Mouse (Mus musculus) forebrain, embryonic 10.5 days (tissue): Measurements from ENCODE around the gene B3gnt2. TPM values are rescaled to one million over a fixed set of nuclear protein-coding genes. Genes with fewer than 3 reads are reported as not detected.

Source experiments
- DNase-seq: peaks from one replicate; pipeline ENCODE4 v3.0.0-alpha.2; 2017; ENCODE audit warnings: low spot score; ENCODE audit errors: extremely low spot score
- H3K27ac ChIP-seq: fragments of 300-500 bp; sonication (generic); 2 replicates; pipeline ENCODE4 v1.5.1; 2016; ENCODE audit warnings: mild to moderate bottlenecking
- H3K27me3 ChIP-seq: fragments of 300-500 bp; sonication (generic); 2 replicates; pipeline ENCODE4 v1.6.1; 2016; ENCODE audit warnings: mild to moderate bottlenecking; ENCODE audit not compliant: poor library complexity, severe bottlenecking
- H3K36me3 ChIP-seq: fragments of 300-500 bp; sonication (generic); replicated peaks from 2 replicates; pipeline ENCODE4 v1.6.1; 2016; ENCODE audit warnings: mild to moderate bottlenecking, moderate library complexity
- H3K4me1 ChIP-seq: fragments of 300-500 bp; sonication (generic); 2 replicates; pipeline ENCODE4 v1.6.1; 2016
- H3K4me3 ChIP-seq: fragments of 300-500 bp; sonication (generic); 2 replicates; pipeline ENCODE4 v1.5.1; 2016; ENCODE audit warnings: mild to moderate bottlenecking, moderate library complexity
- H3K9me3 ChIP-seq: fragments of 300-500 bp; sonication (generic); 2 replicates; pipeline ENCODE4 v1.6.1; 2016; ENCODE audit warnings: mild to moderate bottlenecking, moderate library complexity
- WGBS: fragments of 180-500 bp; shearing (Covaris S2); methylation state at CpG from one replicate; pipeline ENCODE4 v1.1.7; 2016; 5-methylcytosine and 5-hydroxymethylcytosine counted together
- polyA plus RNA-seq: library from polyadenylated mRNA; unstranded; fragments of >200 nt; fragmentation: Nextera tagmentation; extraction: Ambion mirVana; gene quantifications from 2 replicates; pipeline ENCODE4 v1.2.1, GENCODE M21; 2016

B3gnt2 gene
- polyA plus RNA-seq, 1 experiment from 2014 or later, result 1.7 TPM

DNA sequence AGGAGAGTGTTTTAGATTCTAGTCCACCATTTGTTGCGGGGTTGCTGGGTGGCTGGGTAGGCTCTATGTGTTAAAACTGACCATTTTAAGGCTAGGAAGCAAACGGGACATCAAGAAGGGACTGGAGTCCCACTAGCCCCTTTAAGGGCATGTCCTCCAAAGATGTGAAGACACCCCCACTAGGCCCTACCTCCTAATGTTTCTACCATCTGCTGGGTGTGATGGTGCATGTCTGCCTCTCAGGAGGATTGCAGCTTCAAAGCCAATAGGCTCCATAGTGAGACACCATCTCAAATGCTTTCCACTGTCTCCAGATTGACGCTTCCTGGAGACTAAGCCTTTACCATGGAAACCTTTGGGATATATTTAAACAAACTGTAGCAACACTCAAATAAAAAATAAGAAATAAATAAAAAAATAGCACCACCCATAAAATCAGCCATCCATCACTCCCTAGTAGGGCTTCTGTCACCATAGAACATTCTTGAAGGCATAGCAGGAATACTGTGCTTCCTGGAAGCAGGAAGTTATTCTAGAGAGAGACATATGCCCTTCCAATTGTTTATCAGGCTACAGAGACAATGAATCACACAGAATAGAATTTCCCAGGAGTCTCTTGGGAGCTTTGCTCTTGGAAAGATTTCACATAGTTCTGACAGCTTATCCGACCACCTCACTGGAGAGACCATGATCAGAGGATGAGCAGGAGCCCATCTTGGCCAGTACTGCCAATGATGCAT is 97.0 kb downstream of the B3gnt2 start:
- no peak for DNase-seq
- Histone ChIP-seq H3K36me3 (no peaks in the 10 kb centered on the region), H3K4me1 (no peaks in the 10 kb centered on the region), H3K27ac (no peak overlapping the region), H3K27me3 (no peaks in the 10 kb centered on the region), H3K4me3 (no peak overlapping the region), H3K9me3 (no peaks in the 10 kb centered on the region)
- 89% methylated on average over 4 of the region's 4 CpGs for WGBS

- no peaks in the 10 kb centered on the region for H3K9me3 ChIP-seq
- WGBS, result 76% methylated on average over 1 of the region's 1 CpGs
- no peaks in the 10 kb centered on the region for H3K4me1 ChIP-seq
- no peaks in the 10 kb centered on the region for H3K27me3 ChIP-seq
- no peaks in the 10 kb centered on the region for H3K36me3 ChIP-seq
- DNase-seq, result no peak
- no peak overlapping the region for H3K27ac ChIP-seq
- no peak overlapping the region for H3K4me3 ChIP-seq
Measured at GRCm38 (mm10) chr11:22763055-22763454, 97.7 kb downstream of the B3gnt2 start.

DNA sequence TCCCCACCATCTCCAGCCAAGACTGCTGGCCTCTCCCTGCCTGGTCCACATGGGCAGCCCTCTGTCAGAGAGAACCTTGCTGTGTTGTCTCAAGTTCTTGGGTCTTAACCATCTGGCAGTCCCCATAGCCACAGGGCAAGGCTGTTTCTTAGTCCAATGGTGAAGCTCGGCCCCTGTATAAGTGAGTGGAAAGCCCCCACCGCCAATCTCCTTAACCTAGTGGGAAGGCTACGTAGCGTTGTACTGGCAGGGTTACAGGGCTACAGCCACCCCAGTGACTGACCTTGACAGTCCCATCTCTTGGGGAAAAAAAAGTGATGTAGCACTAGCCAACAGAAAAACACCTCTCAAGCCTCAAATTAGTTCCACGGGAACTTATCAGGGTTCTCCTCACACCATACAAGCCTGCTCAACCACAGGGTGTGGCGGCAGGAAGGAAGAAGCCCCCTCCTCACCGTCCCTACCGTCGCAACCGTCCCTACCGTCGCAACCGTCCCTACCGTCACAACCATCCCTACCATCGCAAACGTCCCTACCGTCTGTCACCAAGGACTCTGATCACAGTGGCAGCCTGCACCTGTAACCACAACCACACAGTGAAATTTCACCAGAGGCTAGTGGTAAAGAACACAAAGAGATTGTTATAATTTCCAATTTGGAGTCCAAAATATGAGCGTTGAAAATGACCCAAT is 98.4 kb downstream of the B3gnt2 start:
- H3K27ac ChIP-seq, result no peak overlapping the region
- no peaks in the 10 kb centered on the region for H3K4me1 ChIP-seq
- no peaks in the 10 kb centered on the region for H3K9me3 ChIP-seq
- WGBS, result 92% methylated on average over 18 of the region's 18 CpGs
- H3K4me3 ChIP-seq, result no peak overlapping the region
- no peaks in the 10 kb centered on the region for H3K27me3 ChIP-seq
- DNase-seq, result no peak
- no peaks in the 10 kb centered on the region for H3K36me3 ChIP-seq

DNA sequence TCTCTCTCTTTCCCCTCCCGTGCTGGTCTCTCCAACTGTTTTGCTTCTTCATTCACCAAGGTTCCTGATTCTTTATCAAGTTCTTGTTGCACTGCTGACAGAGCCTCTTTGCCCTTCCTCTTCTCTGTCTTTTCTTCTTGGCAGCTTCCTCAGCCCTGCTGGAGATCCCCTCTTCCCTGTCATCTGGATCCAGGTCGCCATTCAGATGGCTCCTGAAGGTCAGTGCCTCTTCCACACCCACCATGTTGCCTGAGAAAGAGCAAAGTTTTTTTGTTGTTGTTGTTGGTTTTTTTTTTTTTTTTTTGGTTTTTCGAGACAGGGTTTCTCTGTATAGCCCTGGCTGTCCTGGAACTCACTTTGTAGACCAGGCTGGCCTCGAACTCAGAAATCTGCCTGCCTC is 101.0 kb downstream of the B3gnt2 start:
- 86% methylated on average over 4 of the region's 4 CpGs for WGBS
- Histone ChIP-seq H3K4me3 (no peak overlapping the region), H3K9me3 (no peaks in the 10 kb centered on the region), H3K4me1 (no peaks in the 10 kb centered on the region), H3K27ac (no peak overlapping the region), H3K27me3 (no peaks in the 10 kb centered on the region), H3K36me3 (no peaks in the 10 kb centered on the region)
- DNase-seq, result no peak

- H3K27ac ChIP-seq, result no peak overlapping the region
- no peaks in the 10 kb centered on the region for H3K36me3 ChIP-seq
- WGBS, result 80% methylated on average over 3 of the region's 3 CpGs
- no peaks in the 10 kb centered on the region for H3K27me3 ChIP-seq
- no peaks in the 10 kb centered on the region for H3K4me1 ChIP-seq
- no peak for DNase-seq
- no peak overlapping the region for H3K4me3 ChIP-seq
- no peaks in the 10 kb centered on the region for H3K9me3 ChIP-seq
Measured at GRCm38 (mm10) chr11:22756168-22756980, 104.4 kb downstream of the B3gnt2 start.

DNA sequence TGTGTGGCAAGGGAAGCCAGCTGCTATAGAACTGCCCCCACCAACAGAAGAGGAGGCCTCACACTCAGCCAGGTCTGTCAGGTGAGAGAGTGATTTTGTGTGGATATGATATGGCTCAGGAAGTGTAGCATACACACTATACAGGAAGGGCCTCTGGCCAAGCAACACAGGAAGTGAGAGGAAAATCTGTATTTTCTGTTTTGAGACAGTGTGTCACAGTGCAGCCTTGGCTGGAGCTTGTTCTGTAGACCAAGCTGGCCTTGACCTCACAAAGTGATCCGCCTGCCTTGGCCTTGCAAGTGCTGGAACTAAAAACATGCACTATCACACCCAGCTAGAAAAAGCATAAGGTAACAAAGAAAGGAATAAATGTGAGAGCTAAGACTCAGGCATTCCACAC is 105.6 kb downstream of the B3gnt2 start:
- no peak for DNase-seq
- WGBS, result 85% methylated on average over 1 of the region's 1 CpGs
- Histone ChIP-seq H3K27me3 (no peaks in the 10 kb centered on the region), H3K36me3 (no peaks in the 10 kb centered on the region), H3K4me1 (no peaks in the 10 kb centered on the region), H3K4me3 (no peak overlapping the region), H3K9me3 (no peaks in the 10 kb centered on the region), H3K27ac (no peak overlapping the region)

DNA sequence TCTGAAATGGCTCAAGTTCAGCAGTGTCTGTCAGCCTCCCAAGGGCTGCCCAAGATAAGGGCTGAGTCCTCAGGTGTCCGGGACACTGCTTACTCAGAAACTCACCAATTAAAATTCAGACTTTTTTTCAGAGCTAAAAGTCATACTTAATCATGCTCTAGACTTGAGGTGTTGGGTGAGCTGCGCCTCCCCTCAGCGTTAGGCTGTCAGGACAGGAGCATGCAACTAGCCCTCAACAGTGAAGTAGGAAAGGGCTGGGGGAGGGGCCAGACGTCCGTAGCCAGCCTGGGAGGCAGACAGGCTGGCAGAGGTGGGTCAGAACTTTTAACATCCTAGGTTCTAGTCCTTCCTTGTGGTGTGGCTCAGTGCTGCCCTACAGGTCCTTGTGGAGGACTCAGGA is 108.2 kb downstream of the B3gnt2 start:
- Histone ChIP-seq H3K4me1 (no peaks in the 10 kb centered on the region), H3K4me3 (no peak overlapping the region), H3K27ac (no peak overlapping the region), H3K27me3 (no peaks in the 10 kb centered on the region), H3K9me3 (no peaks in the 10 kb centered on the region), H3K36me3 (no peaks in the 10 kb centered on the region)
- no peak for DNase-seq
- 48% methylated on average over 5 of the region's 5 CpGs for WGBS

DNA sequence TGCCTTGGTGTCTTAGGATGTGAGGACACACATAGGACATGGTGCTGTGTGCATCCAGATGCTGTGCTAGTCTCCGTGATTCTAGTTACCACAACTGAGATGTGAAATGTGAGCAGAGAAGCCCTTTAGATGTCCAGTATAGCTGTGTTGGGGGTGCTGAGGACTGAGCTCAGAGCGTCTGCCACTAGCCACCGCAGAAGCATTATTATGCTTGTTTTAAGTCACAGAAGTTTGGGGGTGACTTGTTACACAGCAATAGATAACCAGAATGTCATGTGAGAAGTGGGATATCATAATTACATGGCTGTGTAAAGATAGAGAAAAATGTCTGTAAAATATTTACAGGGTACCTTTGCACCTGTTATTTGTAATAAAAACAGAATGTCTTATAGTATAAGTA is 109.2 kb downstream of the B3gnt2 start:
- no peaks in the 10 kb centered on the region for H3K4me1 ChIP-seq
- H3K27ac ChIP-seq, result no peak overlapping the region
- H3K27me3 ChIP-seq, result no peaks in the 10 kb centered on the region
- H3K36me3 ChIP-seq, result no peaks in the 10 kb centered on the region
- peaks cover 3% of the 10 kb centered on the region; the same call in 1 of the 2 replicates for H3K9me3 ChIP-seq
- WGBS, result 92% methylated on average over 3 of the region's 3 CpGs
- no peak overlapping the region for H3K4me3 ChIP-seq
- DNase-seq, result no peak

- H3K27ac ChIP-seq, result no peak overlapping the region
- no peaks in the 10 kb centered on the region for H3K27me3 ChIP-seq
- DNase-seq, result no peak
- no peaks in the 10 kb centered on the region for H3K36me3 ChIP-seq
- peaks cover 19% of the 10 kb centered on the region for H3K9me3 ChIP-seq
- WGBS, result 73% methylated on average over 7 of the region's 7 CpGs
- no peak overlapping the region for H3K4me3 ChIP-seq
- H3K4me1 ChIP-seq, result peaks cover 4% of the 10 kb centered on the region
Measured at GRCm38 (mm10) chr11:22747406-22747805, 113.4 kb downstream of the B3gnt2 start.

GRCm38 (mm10) chr11:22745356-22745755 is 115.4 kb downstream of the B3gnt2 start:
- Histone ChIP-seq H3K27me3 (no peaks in the 10 kb centered on the region), H3K4me1 (peaks cover 16% of the 10 kb centered on the region), H3K9me3 (peaks cover 19% of the 10 kb centered on the region), H3K27ac (no peak overlapping the region), H3K36me3 (no peaks in the 10 kb centered on the region), H3K4me3 (no peak overlapping the region)
- no peak for DNase-seq

DNA sequence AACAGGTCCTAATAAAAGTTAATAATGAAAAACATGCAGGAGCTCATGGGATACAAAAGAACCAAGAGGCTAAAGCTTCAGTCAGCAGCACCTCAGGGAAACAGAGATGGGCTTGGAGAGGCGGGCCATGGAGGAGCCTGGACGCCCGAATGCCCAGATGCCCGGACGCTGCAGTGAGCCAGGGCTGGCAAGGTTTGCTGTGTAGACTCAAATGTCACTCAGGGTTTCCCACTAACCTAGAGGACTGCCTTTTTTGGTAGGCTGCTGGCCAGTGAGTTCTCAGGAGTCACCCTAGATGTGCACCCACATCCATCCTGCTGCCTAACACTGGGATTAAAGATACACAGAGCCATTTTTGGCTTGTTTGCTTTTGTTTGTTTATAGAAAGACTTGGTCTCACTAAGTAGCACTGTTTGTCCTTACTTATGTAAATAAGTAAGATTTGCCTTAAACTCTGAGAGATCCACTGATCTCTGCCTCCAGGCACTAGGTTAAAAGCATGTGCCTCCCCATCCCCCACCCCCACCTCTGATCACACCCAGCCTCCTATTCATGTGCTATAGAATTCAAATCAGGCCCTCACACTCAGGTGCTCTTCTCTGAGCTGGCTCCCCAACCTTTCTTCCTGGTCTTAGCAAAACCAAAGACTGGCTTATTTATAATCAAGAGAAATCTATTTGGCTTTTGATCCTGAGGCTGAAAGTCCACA is 117.0 kb downstream of the B3gnt2 start:
- no peak for DNase-seq
- Histone ChIP-seq H3K36me3 (no peaks in the 10 kb centered on the region), H3K4me1 (peaks cover 16% of the 10 kb centered on the region), H3K27me3 (no peaks in the 10 kb centered on the region), H3K27ac (no peak overlapping the region), H3K4me3 (no peak overlapping the region), H3K9me3 (peaks cover 19% of the 10 kb centered on the region)
- 91% methylated on average over 5 of the region's 5 CpGs for WGBS

- 22% methylated on average over 7 of the region's 7 CpGs for WGBS
- no peaks in the 10 kb centered on the region for H3K36me3 ChIP-seq
- peak overlapping the region; percentile 53; the same call in 1 of the 2 replicates for H3K27ac ChIP-seq
- peak; percentile 24 for DNase-seq
- peaks cover 19% of the 10 kb centered on the region for H3K9me3 ChIP-seq
- peaks cover 16% of the 10 kb centered on the region for H3K4me1 ChIP-seq
- H3K4me3 ChIP-seq, result no peak overlapping the region; the same call in 1 of the 2 replicates
- no peaks in the 10 kb centered on the region for H3K27me3 ChIP-seq
Measured at GRCm38 (mm10) chr11:22741998-22742626, 118.6 kb downstream of the B3gnt2 start.
